Mouse (Mus musculus) left cerebral cortex, adult 9 months (tissue): ENCODE results near the gene Ankrd54.
"Not testable (repeated sequence)": the region's sequence is repeated elsewhere in the genome, so short reads cannot be mapped to it uniquely, and the experiment has no call there.

Source experiments
- DNase-seq, 2 experiments: peaks; one replicate each; pipeline ENCODE4 v3.0.0; 2022; ENCODE audit warnings: low spot score in 2 of 2

The Ankrd54 gene

DNA sequence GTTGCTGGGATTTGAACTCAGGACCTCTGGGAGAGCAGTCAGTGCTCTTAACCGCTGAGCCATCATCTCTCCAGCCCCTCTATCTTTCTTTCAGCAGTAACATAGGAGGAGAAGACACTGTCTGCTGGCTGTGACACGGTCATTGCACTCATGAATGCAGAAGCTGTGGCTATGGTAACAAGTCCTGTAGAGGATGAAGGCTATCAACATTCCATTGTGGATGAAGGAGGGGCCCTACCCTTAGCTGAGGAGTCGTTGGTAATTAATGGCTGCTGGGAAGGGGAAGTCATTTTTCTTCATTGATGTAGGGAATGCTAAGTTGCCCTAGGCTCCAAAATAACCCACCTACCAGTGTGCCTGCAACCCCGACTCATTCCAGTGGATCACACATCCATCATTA is 44.5 kb downstream of the Ankrd54 start:
- no peak for DNase-seq

DNA sequence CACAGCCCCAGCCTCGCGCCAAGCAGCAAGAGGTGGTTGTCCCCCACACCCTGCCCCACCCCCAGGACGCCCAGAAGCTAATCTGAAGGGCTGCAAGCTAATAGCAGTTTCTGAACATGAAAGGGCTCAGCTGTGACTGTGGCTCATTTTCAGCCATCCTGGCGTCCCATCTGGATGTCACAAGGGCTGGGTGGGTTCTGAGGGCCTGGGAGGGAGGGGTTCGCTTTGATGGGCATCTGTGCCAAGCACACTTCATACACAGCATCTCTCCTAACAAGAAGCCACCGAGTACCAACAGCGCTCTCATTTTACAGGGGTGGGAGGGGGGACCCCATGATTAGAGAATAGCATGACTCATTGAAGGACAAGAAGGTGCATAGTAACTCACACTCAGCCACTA is 49.3 kb downstream of the Ankrd54 start:
- DNase-seq, result no peak

DNA sequence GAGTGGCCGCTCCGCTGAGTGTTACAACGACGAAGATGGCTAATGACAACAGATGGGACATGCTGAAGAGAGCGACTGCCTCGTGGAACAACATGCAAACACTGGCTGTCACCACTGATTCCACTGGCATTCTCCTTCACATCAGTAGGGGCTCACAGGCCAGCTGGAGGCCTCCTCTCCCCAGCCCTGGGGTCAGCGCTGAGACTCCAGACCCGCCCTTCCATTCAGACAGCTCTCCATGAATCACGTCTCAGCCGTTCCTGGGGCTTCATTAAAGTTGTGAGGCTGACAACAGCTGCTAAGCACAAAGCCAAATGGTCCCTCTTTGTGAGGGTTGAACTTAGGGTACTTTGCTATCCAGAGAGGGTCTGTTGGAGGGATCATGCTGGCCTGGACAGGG is 51.1 kb downstream of the Ankrd54 start:
- DNase-seq, result no peak

DNA sequence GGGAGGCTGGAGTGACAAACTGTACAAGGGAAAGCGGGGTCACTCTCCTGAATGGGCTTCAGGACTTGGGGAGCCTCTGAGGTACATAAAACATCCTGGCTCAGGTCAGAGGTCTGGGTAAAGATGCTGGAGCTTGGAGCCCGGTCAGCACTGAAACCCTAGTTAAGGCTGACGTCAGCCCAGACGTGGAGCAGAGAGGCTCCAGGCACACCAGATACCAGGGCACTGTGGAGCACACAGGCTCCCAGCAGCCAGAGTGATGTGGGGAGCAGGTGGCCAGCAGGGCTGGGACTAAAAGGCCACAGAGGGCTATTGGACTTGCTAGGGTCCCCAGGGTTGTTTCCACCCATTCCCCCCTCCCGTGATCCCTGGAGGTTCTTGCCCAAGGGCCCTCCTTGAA is 53.0 kb downstream of the Ankrd54 start:
- no peak for DNase-seq

DNA sequence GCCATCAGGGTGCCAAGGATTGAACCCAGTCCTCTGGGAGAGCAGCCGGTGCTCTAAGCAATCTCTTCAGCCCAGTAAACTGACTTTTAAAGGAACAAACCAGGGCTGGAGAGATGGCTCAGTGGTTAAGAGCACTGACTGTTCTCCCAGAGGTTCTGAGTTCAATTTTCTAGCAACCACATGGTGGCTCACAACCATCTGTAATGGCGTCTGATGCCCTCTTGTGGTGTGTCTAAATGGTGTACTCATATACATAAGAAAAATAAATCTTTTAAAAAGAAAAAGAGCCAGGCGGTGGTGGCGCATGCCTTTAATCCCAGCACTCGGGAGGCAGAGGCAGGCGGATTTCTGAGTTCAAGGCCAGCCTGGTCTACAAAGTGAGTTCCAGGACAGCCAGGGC is 54.9 kb downstream of the Ankrd54 start:
- not testable (repeated sequence) for DNase-seq

DNA sequence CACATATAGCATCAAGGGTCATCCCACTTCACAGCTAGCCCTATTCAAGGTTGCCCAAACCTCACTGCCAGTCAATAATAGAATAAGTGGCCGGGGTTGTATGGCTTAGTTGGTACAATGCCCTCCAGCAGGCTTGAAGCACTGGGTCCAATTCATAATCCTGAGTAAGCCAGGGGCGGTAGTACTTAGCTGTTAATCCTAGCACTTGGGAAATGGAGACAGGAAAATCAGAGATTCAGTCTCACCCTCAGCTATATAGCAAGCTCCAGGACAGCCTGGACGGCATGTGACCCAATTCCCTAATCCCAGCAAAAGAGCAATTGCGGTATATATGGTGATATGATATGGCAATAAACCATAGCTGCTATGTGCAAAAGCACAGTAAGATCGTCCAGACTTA is 55.6 kb downstream of the Ankrd54 start:
- no peak for DNase-seq

DNA sequence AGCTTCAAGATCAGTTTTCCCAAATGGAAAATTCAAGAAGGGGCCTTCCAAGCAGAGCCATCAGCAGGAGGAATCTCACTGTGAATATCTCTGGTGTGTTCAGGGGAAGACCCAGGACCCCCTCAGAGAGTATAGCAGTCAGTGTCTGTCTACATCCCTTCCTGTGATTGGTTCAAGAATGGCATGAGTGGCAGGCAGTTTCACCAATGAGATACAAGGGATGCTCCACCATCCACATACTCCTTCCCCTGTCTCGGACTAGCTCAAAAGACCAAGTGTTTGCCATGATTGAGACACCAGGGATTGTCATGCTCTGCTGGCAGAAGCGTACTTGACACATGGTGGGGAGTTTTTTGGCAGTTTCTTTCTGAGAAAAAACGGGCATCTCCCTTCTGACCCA is 56.1 kb downstream of the Ankrd54 start:
- no peak for DNase-seq

DNA sequence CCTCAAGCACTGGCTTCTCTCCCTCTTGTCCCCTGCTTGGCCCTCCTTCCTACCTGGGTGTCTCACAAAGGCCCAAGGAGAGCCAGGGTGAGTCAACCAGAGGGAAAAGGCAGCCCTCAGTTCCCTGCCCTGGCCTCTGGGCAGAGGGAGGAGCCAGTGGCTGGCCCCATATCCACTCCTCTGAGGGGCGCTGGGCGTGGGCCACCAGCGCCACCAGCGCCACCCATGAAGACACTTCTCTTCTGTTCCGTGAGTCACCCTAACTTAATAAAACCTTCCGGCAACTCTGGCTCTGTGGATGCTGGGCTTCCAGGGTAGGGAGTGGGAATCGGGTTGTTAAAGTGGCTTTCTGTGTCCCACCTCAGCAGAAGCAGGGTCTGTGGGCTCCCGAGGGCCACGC is 57.1 kb downstream of the Ankrd54 start:
- DNase-seq, result no peak
